Mouse (Mus musculus) erythroblast, embryonic 14.5 days (primary cell): ENCODE results near the gene March1. TPM values are rescaled to one million over a fixed set of nuclear protein-coding genes. Genes with fewer than 3 reads are reported as not detected.

ENCODE experiments used
- H3K27me3 ChIP-seq: 2 replicates; pipeline ENCODE4 v1.6.1; 2012; ENCODE audit warnings: inconsistent platforms; ENCODE audit not compliant: control insufficient read depth
- H3K36me3 ChIP-seq: 2 replicates; pipeline ENCODE4 v1.6.1; 2012; ENCODE audit warnings: mild to moderate bottlenecking, inconsistent platforms; ENCODE audit not compliant: control insufficient read depth
- H3K4me1 ChIP-seq: 2 replicates; pipeline ENCODE4 v1.6.1; 2012; ENCODE audit warnings: inconsistent platforms; ENCODE audit not compliant: control insufficient read depth
- H3K4me3 ChIP-seq: replicated peaks from 2 replicates; pipeline ENCODE3; 2012; ENCODE audit warnings: moderate library complexity, mild to moderate bottlenecking, inconsistent platforms
- H3K9me3 ChIP-seq: 2 replicates; pipeline ENCODE4 v1.6.1; 2012; ENCODE audit warnings: low read length, inconsistent platforms, mixed read lengths; ENCODE audit not compliant: control insufficient read depth
- GATA1 ChIP-seq: IDR thresholded peaks from 2 replicates; pipeline ENCODE4 v1.6.1; 2012; ENCODE audit warnings: low read length, inconsistent platforms, mixed read lengths
- TAL1 ChIP-seq: IDR thresholded peaks from 3 replicates; pipeline ENCODE4 v1.6.1; 2012; ENCODE audit warnings: low read length, inconsistent platforms, mixed read lengths
- polyA plus RNA-seq: library from polyadenylated mRNA; stranded (reverse); fragments of >175 nt; gene quantifications from 2 replicates; pipeline ENCODE4 v1.2.3, GENCODE M21; 2012

The March1 gene
- polyA plus RNA-seq, 1 experiment: not detected

- Histone ChIP-seq H3K27me3 (no peaks in the 10 kb centered on the region), H3K9me3 (no peaks in the 10 kb centered on the region), H3K4me3 (no peak overlapping the region), H3K4me1 (no peaks in the 10 kb centered on the region), H3K36me3 (no peaks in the 10 kb centered on the region)
- TF ChIP-seq GATA1 (no peak), TAL1 (no peak)
Observed at GRCm38 (mm10) chr8:65966502-65967222, 349.0 kb downstream of the March1 start.

- Histone ChIP-seq H3K27me3 (no peaks in the 10 kb centered on the region), H3K4me1 (no peaks in the 10 kb centered on the region), H3K4me3 (no peak overlapping the region), H3K36me3 (no peaks in the 10 kb centered on the region), H3K9me3 (no peaks in the 10 kb centered on the region)
- TF ChIP-seq TAL1 (no peak), GATA1 (no peak)
Observed at GRCm38 (mm10) chr8:65967223-65967778, 349.6 kb downstream of the March1 start.

GRCm38 (mm10) chr8:65976905-65977304 is 359.2 kb downstream of the March1 start:
- no peak for TF ChIP-seq TAL1
- no peak for TF ChIP-seq GATA1
- Histone ChIP-seq H3K27me3 (no peaks in the 10 kb centered on the region), H3K4me1 (no peaks in the 10 kb centered on the region), H3K36me3 (no peaks in the 10 kb centered on the region), H3K4me3 (no peak overlapping the region), H3K9me3 (no peaks in the 10 kb centered on the region)

GRCm38 (mm10) chr8:65982039-65982438 is 364.3 kb downstream of the March1 start:
- TF ChIP-seq TAL1: no peak
- TF ChIP-seq GATA1: no peak
- no peaks in the 10 kb centered on the region for H3K4me1 ChIP-seq
- H3K36me3 ChIP-seq: no peaks in the 10 kb centered on the region
- H3K9me3 ChIP-seq: no peaks in the 10 kb centered on the region
- H3K4me3 ChIP-seq: no peak overlapping the region
- H3K27me3 ChIP-seq: no peaks in the 10 kb centered on the region

- no peak for TF ChIP-seq TAL1
- TF ChIP-seq GATA1: no peak
- Histone ChIP-seq H3K9me3 (no peaks in the 10 kb centered on the region), H3K27me3 (no peaks in the 10 kb centered on the region), H3K4me1 (no peaks in the 10 kb centered on the region), H3K36me3 (no peaks in the 10 kb centered on the region), H3K4me3 (no peak overlapping the region)
Observed at GRCm38 (mm10) chr8:65987665-65988064, 370.0 kb downstream of the March1 start.

- TF ChIP-seq TAL1: no peak
- TF ChIP-seq GATA1: no peak
- no peaks in the 10 kb centered on the region for H3K36me3 ChIP-seq
- H3K9me3 ChIP-seq: no peaks in the 10 kb centered on the region
- H3K27me3 ChIP-seq: no peaks in the 10 kb centered on the region
- H3K4me3 ChIP-seq: no peak overlapping the region
- H3K4me1 ChIP-seq: no peaks in the 10 kb centered on the region
Observed at GRCm38 (mm10) chr8:66022815-66023214, 405.1 kb downstream of the March1 start.

- Histone ChIP-seq H3K36me3 (no peaks in the 10 kb centered on the region), H3K4me3 (no peak overlapping the region), H3K9me3 (no peaks in the 10 kb centered on the region), H3K4me1 (no peaks in the 10 kb centered on the region), H3K27me3 (no peaks in the 10 kb centered on the region)
- TF ChIP-seq GATA1: no peak
- TF ChIP-seq TAL1: no peak
Observed at GRCm38 (mm10) chr8:66033651-66034050, 416.0 kb downstream of the March1 start.

GRCm38 (mm10) chr8:66034429-66034828 is 416.7 kb downstream of the March1 start:
- Histone ChIP-seq H3K4me3 (no peak overlapping the region), H3K9me3 (no peaks in the 10 kb centered on the region), H3K36me3 (no peaks in the 10 kb centered on the region), H3K4me1 (no peaks in the 10 kb centered on the region), H3K27me3 (no peaks in the 10 kb centered on the region)
- TF ChIP-seq TAL1 (no peak), GATA1 (no peak)

GRCm38 (mm10) chr8:66094152-66094551 is 476.5 kb downstream of the March1 start:
- H3K4me3 ChIP-seq: no peak overlapping the region
- H3K4me1 ChIP-seq: no peaks in the 10 kb centered on the region
- H3K9me3 ChIP-seq: peaks cover 2% of the 10 kb centered on the region; the same call in 1 of the 2 replicates
- TF ChIP-seq GATA1 (no peak), TAL1 (no peak)
- H3K36me3 ChIP-seq: no peaks in the 10 kb centered on the region
- no peaks in the 10 kb centered on the region for H3K27me3 ChIP-seq
